Mouse (Mus musculus): ENCODE data around the gene Flrt1.

DNA sequence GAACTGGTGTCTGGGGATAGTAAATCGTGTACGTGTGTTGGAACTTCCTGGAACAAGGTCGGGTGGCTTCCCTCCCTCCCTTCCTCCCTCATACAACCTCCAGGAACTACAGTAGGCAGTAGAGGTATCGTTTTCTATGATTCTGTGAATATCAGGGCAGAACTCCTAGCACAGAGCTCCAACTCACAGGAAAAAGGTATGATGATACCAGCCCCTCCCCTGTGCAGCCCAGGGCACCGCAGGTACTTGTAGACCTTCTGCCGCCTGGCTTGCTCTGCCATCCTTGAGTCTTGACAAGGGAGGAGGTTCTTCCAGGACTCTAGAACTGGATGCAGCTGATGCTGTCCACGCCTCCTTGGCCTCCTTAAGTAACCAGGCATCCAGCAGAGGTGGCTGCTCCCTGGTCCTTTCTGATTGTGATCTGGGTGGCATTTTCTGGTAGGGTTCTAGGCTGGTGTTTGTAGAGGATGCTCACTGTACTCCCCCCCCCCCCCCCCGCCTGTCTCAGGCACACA lies 38.6 kb downstream of the Flrt1 start:
- TF ChIP-seq POLR2A (IDR thresholded peaks at IDR 0.05; ENCODE audit: extremely low read depth, insufficient read depth, low read length) (no peak), CTCF (IDR thresholded peaks at IDR 0.05; ENCODE audit: low read depth, low read length) (no peak)

Data from liver, adult 2 months (tissue).